ENCODE assay signal across 8 mouse cellular contexts in the genomic region with DNA sequence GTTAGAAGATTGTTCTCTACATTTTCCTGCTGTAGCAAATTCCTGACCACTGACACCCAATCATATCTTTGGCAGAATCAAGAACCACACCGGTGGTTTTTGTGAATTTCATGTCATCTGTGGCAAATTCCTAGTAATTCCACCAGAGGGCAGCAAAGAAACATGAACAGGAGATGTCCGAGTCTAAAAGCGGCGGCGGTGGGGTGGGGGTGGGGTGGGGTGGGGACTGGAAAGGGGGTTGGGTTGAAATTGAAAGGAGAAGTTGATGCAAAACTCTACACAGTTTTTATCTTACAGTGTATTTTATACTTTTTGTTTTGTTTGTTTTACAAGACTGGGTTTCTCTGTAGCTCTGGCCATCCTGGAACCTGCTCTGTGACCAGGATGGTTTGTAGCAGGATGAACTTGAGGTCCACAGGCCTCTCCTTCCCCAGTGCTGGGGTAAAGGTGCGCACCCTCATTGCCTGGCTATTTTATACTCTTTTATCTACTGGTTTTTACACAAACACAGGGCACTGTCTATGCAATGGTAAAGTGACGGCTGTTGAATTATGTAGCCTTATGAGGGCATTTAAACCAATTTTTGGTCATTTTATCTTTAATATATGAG. TPM values are rescaled to one million over a fixed set of nuclear protein-coding genes. Genes with fewer than 3 reads are reported as not detected.
DNase-seq lines count a peak whose midpoint lies in the region; ATAC-seq and TF ChIP-seq lines count a peak whose summit lies in the region.

No protein-coding gene starts in this region.

- no peak for ATAC-seq in neural tube, embryonic 11.5 days (ENCODE audit: insufficient read depth, low FRiP score, low TSS enrichment)

- no peak for TF ChIP-seq POLR2A in MEL (IDR thresholded peaks at IDR 0.05; ENCODE audit: control insufficient read depth in 1 of 2, insufficient read depth in 1 of 2, low read depth in 1 of 2, low read length in 2 of 2, poor library complexity in 1 of 2)

- H3K9me3 ChIP-seq in MEL (replicated peaks; ENCODE audit: insufficient read depth, low read length) = no peaks in the 10 kb centered on the region
- H3K9me3 ChIP-seq in neural tube, embryonic 11.5 days (ENCODE audit: control insufficient read depth, low read length) = no peaks in the 10 kb centered on the region

- TF ChIP-seq CTCF in MEL (IDR thresholded peaks at IDR 0.05 in 2 of 3, conservative IDR thresholded peaks at IDR 0.05 in 1 of 3; ENCODE audit: control insufficient read depth in 1 of 3, insufficient read depth in 1 of 3, low read depth in 2 of 3, low read length in 3 of 3, poor library complexity in 1 of 3, severe bottlenecking in 1 of 3) = peak; percentile 46 to 73 (median 61)

- peak; percentile 75 for DNase-seq in kidney, adult 9 months
- DNase-seq in kidney, adult 11 months = no peak
- peak; percentile 76 for DNase-seq in MEL (ENCODE audit: low read depth, low spot score)
- peak; percentile 52 for DNase-seq in c-Kit-positive CD71-positive TER-119-positive erythroid progenitor cells, embryonic 14.5 days (ENCODE audit: low spot score)
- DNase-seq in heart, postnatal 10 days = peak; percentile 62 to 75
- peak; percentile 72 to 73 for DNase-seq in left cerebral cortex, postnatal 14 days (ENCODE audit: low spot score in 2 of 2)
- peak; percentile 49 for DNase-seq in neural tube, embryonic 11.5 days (ENCODE audit: low spot score)
- DNase-seq in ovary, adult 18-20 months (ENCODE audit: low spot score) = no peak

- peak; percentile 74 for TF ChIP-seq RAD21 in MEL (IDR thresholded peaks at IDR 0.05; ENCODE audit: low read depth, low read length)

- H3K4me3 ChIP-seq in MEL (ENCODE audit: control insufficient read depth in 1 of 2, insufficient read depth in 1 of 2, low read depth in 2 of 2, low read length in 2 of 2) = peak overlapping the region; percentile 38 to 48
- H3K4me3 ChIP-seq in neural tube, embryonic 11.5 days (ENCODE audit: low read depth, low read length) = no peak overlapping the region

- peak overlapping the region; percentile 27; the same call in 1 of the 2 replicates for H3K9ac ChIP-seq in MEL (ENCODE audit: control insufficient read depth, low read depth, low read length, poor library complexity, severe bottlenecking)
- H3K9ac ChIP-seq in neural tube, embryonic 11.5 days (ENCODE audit: low read length) = no peak overlapping the region

- H3K27me3 ChIP-seq in MEL (ENCODE audit: control insufficient read depth in 1 of 2, insufficient read depth in 2 of 2, low read length in 2 of 2) = no peaks in the 10 kb centered on the region; a peak in 1 of 4 replicates
- H3K27me3 ChIP-seq in neural tube, embryonic 11.5 days (ENCODE audit: control insufficient read depth, insufficient read depth, low read length) = no peaks in the 10 kb centered on the region

- peak in 1 of 2 experiments; percentile 17; a peak in 1 of 4 replicates for TF ChIP-seq EP300 in MEL (IDR thresholded peaks at IDR 0.05; ENCODE audit: low read depth in 1 of 2, low read length in 2 of 2)

- H3K36me3 ChIP-seq in MEL (ENCODE audit: control insufficient read depth in 1 of 2, insufficient read depth in 2 of 2, low read length in 2 of 2) = no peaks in the 10 kb centered on the region
- H3K36me3 ChIP-seq in neural tube, embryonic 11.5 days (ENCODE audit: control insufficient read depth, insufficient read depth, low read length) = no peaks in the 10 kb centered on the region

- 28% methylated on average over 7 of the region's 7 CpGs for WGBS in neural tube, embryonic 11.5 days

- H3K4me1 ChIP-seq in MEL (ENCODE audit: control insufficient read depth in 1 of 2, insufficient read depth in 2 of 2, low read length in 2 of 2) = 0 out of 4 replicates have a peak, but pooled peaks cover 0 to 6% of the 10 kb centered on the region in 2 experiments
- no peaks in the 10 kb centered on the region for H3K4me1 ChIP-seq in neural tube, embryonic 11.5 days (ENCODE audit: control insufficient read depth, insufficient read depth, low read length)

- intact Hi-C loops in heart, postnatal 10 days (cut with DNase I) = loop anchor here (1.0 to 5.0 kb wide), 4 partner anchors 127 to 467 kb away; partner anchors contain the start of gene Als2
- intact Hi-C loops in left cerebral cortex, postnatal 14 days (cut with DNase I) = loop anchor here (2.0 to 5.0 kb wide), 3 partner anchors 129 to 852 kb away; no protein-coding TSS in a partner anchor

- no peaks in the 10 kb centered on the region for H3K79me2 ChIP-seq in MEL (ENCODE audit: control insufficient read depth, insufficient read depth, low read length, poor library complexity)

- peak overlapping the region; percentile 26; the same call in 1 of the 2 replicates for H3K27ac ChIP-seq in MEL (ENCODE audit: control insufficient read depth, low read depth, low read length)
- no peak overlapping the region for H3K27ac ChIP-seq in neural tube, embryonic 11.5 days (ENCODE audit: low read depth, low read length)

- H3K4me2 ChIP-seq in neural tube, embryonic 11.5 days (ENCODE audit: low read depth) = no peak overlapping the region

TF ChIP-seq in MEL, 35 proteins besides CTCF, POLR2A, EP300 and RAD21 (continues in another document):
- no peak for TF ChIP-seq HCFC1 (IDR thresholded peaks at IDR 0.05; ENCODE audit: low read depth, low read length)
- no peak for TF ChIP-seq MXI1 (IDR thresholded peaks at IDR 0.05; ENCODE audit: low read depth, low read length)
- TF ChIP-seq POLR2AphosphoS5 (IDR thresholded peaks at IDR 0.05; ENCODE audit: borderline replicate concordance, low read depth, low read length) = no peak
- TF ChIP-seq ZNF384 (IDR thresholded peaks at IDR 0.05; ENCODE audit: low read depth, low read length) = peak; percentile 20; the same call in 1 of the 2 replicates
- no peak for TF ChIP-seq SIN3A (IDR thresholded peaks at IDR 0.05; ENCODE audit: low read length)
- no peak for TF ChIP-seq E2F4 (IDR thresholded peaks at IDR 0.05; ENCODE audit: borderline replicate concordance, low read depth, low read length)
- TF ChIP-seq MAZ (IDR thresholded peaks at IDR 0.05; ENCODE audit: low read depth, low read length) = 0 out of 2 replicates have a peak, but pooled peaks have one; percentile 26
- no peak for TF ChIP-seq ELF1 (IDR thresholded peaks at IDR 0.05; ENCODE audit: low read depth, low read length)
- TF ChIP-seq POLR2AphosphoS2 (IDR thresholded peaks at IDR 0.05; ENCODE audit: low read length) = no peak
- TF ChIP-seq JUND (IDR thresholded peaks at IDR 0.05; ENCODE audit: low read depth, low read length) = no peak
- TF ChIP-seq CHD2 (IDR thresholded peaks at IDR 0.05; ENCODE audit: low read length) = no peak; the same call in 1 of the 2 replicates
- TF ChIP-seq MYB (IDR thresholded peaks at IDR 0.05; ENCODE audit: low read depth, low read length) = no peak
- no peak for TF ChIP-seq TBP (IDR thresholded peaks at IDR 0.05; ENCODE audit: low read depth, low read length)
- TF ChIP-seq UBTF (IDR thresholded peaks at IDR 0.05; ENCODE audit: borderline replicate concordance, insufficient read depth, low read depth, low read length) = no peak
- TF ChIP-seq ZKSCAN1 (IDR thresholded peaks at IDR 0.05; ENCODE audit: low read depth, low read length) = peak; percentile 64; the same call in 1 of the 2 replicates
- no peak for TF ChIP-seq TAL1 (IDR thresholded peaks at IDR 0.05; ENCODE audit: low read length)
- TF ChIP-seq USF2 (IDR thresholded peaks at IDR 0.05; ENCODE audit: borderline replicate concordance in 1 of 2, insufficient read depth in 1 of 2, low read depth in 1 of 2, low read length in 2 of 2) = no peak
- TF ChIP-seq GATA1 (IDR thresholded peaks at IDR 0.05; ENCODE audit: low read depth, low read length) = peak; percentile 42; the same call in 1 of the 2 replicates
- TF ChIP-seq GABPA (IDR thresholded peaks at IDR 0.05; ENCODE audit: low read depth, low read length) = no peak
- TF ChIP-seq ETS1 (IDR thresholded peaks at IDR 0.05; ENCODE audit: low read depth, low read length) = no peak; the same call in 1 of the 2 replicates
- no peak for TF ChIP-seq CHD1 (IDR thresholded peaks at IDR 0.05; ENCODE audit: low read depth, low read length)
- TF ChIP-seq KAT2A (conservative IDR thresholded peaks at IDR 0.05; ENCODE audit: low read depth, low read length) = no peak
- TF ChIP-seq MAFK (IDR thresholded peaks at IDR 0.05; ENCODE audit: borderline replicate concordance, low read depth, low read length) = no peak
- no peak for TF ChIP-seq MAX (IDR thresholded peaks at IDR 0.05; ENCODE audit: low read length)
- 0 out of 2 replicates have a peak, but pooled peaks have one; percentile 25 for TF ChIP-seq BHLHE40 (IDR thresholded peaks at IDR 0.05; ENCODE audit: borderline replicate concordance, low read depth, low read length)
- peak; percentile 81 for TF ChIP-seq SMC3 (IDR thresholded peaks at IDR 0.05; ENCODE audit: low read depth, low read length)
- no peak for TF ChIP-seq USF1 (IDR thresholded peaks at IDR 0.05; ENCODE audit: low read depth, low read length)
- TF ChIP-seq MEF2A (IDR thresholded peaks at IDR 0.05; ENCODE audit: extremely low read depth, insufficient replicate concordance, low read depth, low read length, poor library complexity, severe bottlenecking) = no peak
- no peak for TF ChIP-seq ZMIZ1 (IDR thresholded peaks at IDR 0.05; ENCODE audit: low read depth, low read length)
- no peak for TF ChIP-seq TCF12 (IDR thresholded peaks at IDR 0.05; ENCODE audit: low read depth, low read length)
- TF ChIP-seq RCOR1 (IDR thresholded peaks at IDR 0.05; ENCODE audit: low read depth, low read length) = no peak
- no peak for TF ChIP-seq NRF1 (IDR thresholded peaks at IDR 0.05; ENCODE audit: insufficient read depth, low read depth, low read length, poor library complexity, severe bottlenecking)
- no peak for TF ChIP-seq MYC (IDR thresholded peaks at IDR 0.05; ENCODE audit: low read depth, low read length)

RNA-seq across cellular contexts. Expression of gene Casp8, which starts 25.0 kb away (rescaled TPM):
- total RNA-seq in MEL (2012; rRNA removed) = 15.1 and 15.2 TPM in 2 replicates
- polyA plus RNA-seq in MEL (2012; ENCODE audit: insufficient read depth in 1 of 2, insufficient read length in 2 of 2, low read depth in 1 of 2, low replicate concordance in 2 of 2, missing spikeins in 1 of 2) = 10 to 100 TPM in 1 of 2 experiments, not detected in 1; 17.5 TPM
- 10 to 100 TPM; 12.6 to 16.3 TPM for total RNA-seq in heart, postnatal 10 days (2021)
- total RNA-seq in left cerebral cortex, postnatal 14 days (2021) = 1 to 10 TPM; 4.2 to 4.7 TPM
- polyA plus RNA-seq in neural tube, embryonic 11.5 days (2014; fragmentation: Nextera tagmentation; extraction: Ambion mirVana) = 13.1 and 15.9 TPM in 2 replicates

RNA-seq across cellular contexts. Expression of gene Cflar, which starts 58.9 kb away (rescaled TPM):
- total RNA-seq in MEL (2012; rRNA removed) = 12.6 and 13.1 TPM in 2 replicates
- polyA plus RNA-seq in MEL (2012; ENCODE audit: insufficient read depth in 1 of 2, insufficient read length in 2 of 2, low read depth in 1 of 2, low replicate concordance in 2 of 2, missing spikeins in 1 of 2) = 10 to 100 TPM in 1 of 2 experiments, not detected in 1; 13.2 TPM
- 10 to 100 TPM; 65.7 to 68.1 TPM for total RNA-seq in heart, postnatal 10 days (2021)
- total RNA-seq in left cerebral cortex, postnatal 14 days (2021) = 10 to 100 TPM; 24.0 to 24.5 TPM
- polyA plus RNA-seq in neural tube, embryonic 11.5 days (2014; fragmentation: Nextera tagmentation; extraction: Ambion mirVana) = 18.0 and 20.7 TPM in 2 replicates

Comparison
In these comparisons a context has a peak if more than half of its experiments do, and no peak if none do; other contexts are left out.
1. DNase-seq: peak in kidney, adult 9 months (single experiment), MEL (single experiment), c-Kit-positive CD71-positive TER-119-positive erythroid progenitor cells, embryonic 14.5 days (single experiment), heart, postnatal 10 days (2 of 2), left cerebral cortex, postnatal 14 days (2 of 2) and neural tube, embryonic 11.5 days (single experiment); none in kidney, adult 11 months (single experiment) and ovary, adult 18-20 months (single experiment).